Mouse (Mus musculus): ENCODE measurements at regions not wholly inside any gene's neighbourhood (a gene's known extent, or its start where the extent isn't known, plus 50 kb on each side); places are given as distances from the start of the nearest gene placed in this dataset.

DNA sequence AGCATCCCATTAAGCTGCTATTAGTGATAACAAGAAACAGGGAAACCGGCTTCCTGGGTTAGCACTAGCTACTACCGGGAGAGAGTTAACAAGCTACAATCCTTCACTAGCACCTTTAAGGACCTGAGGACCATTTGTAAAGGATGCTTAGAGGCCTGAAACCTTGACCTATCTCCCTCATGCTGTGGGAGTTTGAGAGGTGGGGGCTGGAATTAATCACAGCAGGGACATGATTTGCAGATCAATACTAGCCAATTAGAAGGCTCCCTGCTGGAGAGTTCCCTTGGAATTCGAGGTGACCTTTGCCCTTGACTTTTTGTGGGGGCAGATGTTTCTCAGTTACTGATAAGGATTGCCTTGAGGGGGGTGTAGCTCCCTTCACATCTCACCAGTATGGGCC, 189.3 kb upstream of the Klf7 start:
- TF ChIP-seq ELF1 (IDR thresholded peaks at IDR 0.05; ENCODE audit: low read depth, low read length) (no peak), ETS1 (IDR thresholded peaks at IDR 0.05; ENCODE audit: low read depth, low read length) (no peak), EP300 (IDR thresholded peaks at IDR 0.05; ENCODE audit: low read depth in 1 of 2, low read length in 2 of 2) (no peak), USF1 (IDR thresholded peaks at IDR 0.05; ENCODE audit: low read depth, low read length) (no peak), NRF1 (IDR thresholded peaks at IDR 0.05; ENCODE audit: insufficient read depth, low read depth, low read length, poor library complexity, severe bottlenecking) (no peak), USF2 (IDR thresholded peaks at IDR 0.05; ENCODE audit: borderline replicate concordance in 1 of 2, insufficient read depth in 1 of 2, low read depth in 1 of 2, low read length in 2 of 2) (no peak), KAT2A (conservative IDR thresholded peaks at IDR 0.05; ENCODE audit: low read depth, low read length) (no peak)
- no peak overlapping the region for H3K27ac ChIP-seq (ENCODE audit: control insufficient read depth, low read depth, low read length)
- H3K9ac ChIP-seq (ENCODE audit: control insufficient read depth, low read depth, low read length, poor library complexity, severe bottlenecking): no peak overlapping the region
- DNase-seq (ENCODE audit: low read depth, low spot score): no peak
- H3K27me3 ChIP-seq (ENCODE audit: control insufficient read depth in 1 of 2, insufficient read depth in 2 of 2, low read length in 2 of 2): no peaks in the 10 kb centered on the region
- H3K9me3 ChIP-seq (replicated peaks; ENCODE audit: insufficient read depth, low read length): no peaks in the 10 kb centered on the region
- H3K79me2 ChIP-seq (ENCODE audit: control insufficient read depth, insufficient read depth, low read length, poor library complexity): no peaks in the 10 kb centered on the region
- no peaks in the 10 kb centered on the region for H3K36me3 ChIP-seq (ENCODE audit: control insufficient read depth in 1 of 2, insufficient read depth in 2 of 2, low read length in 2 of 2)
- H3K4me1 ChIP-seq (ENCODE audit: control insufficient read depth in 1 of 2, insufficient read depth in 2 of 2, low read length in 2 of 2): no peaks in the 10 kb centered on the region
- no peak overlapping the region for H3K4me3 ChIP-seq (ENCODE audit: control insufficient read depth in 1 of 2, insufficient read depth in 1 of 2, low read depth in 2 of 2, low read length in 2 of 2)

DNA sequence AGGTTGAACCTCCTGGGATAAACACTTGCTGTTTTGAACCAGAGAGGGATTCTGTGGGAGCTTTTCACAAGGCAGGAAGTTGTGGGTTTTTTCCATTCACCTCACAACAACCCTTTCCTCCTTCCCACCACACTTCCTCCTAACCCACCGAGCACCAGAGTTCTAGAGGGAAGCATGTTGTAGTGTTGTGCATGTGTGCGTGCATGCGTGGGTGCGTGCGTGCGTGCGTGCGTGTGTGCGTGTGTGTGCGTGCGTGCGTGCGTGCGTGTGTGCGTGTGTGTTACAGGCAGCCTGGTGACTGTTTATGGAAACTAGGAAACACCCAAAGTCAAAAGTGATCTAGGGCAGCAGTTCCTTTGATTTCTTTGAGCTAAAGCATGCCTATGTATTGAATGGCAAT, 186.5 kb upstream of the Klf7 start:
- Histone ChIP-seq H3K4me3 (ENCODE audit: control insufficient read depth in 1 of 2, insufficient read depth in 1 of 2, low read depth in 2 of 2, low read length in 2 of 2) (no peak overlapping the region), H3K27ac (ENCODE audit: control insufficient read depth, low read depth, low read length) (no peak overlapping the region), H3K9ac (ENCODE audit: control insufficient read depth, low read depth, low read length, poor library complexity, severe bottlenecking) (no peak overlapping the region), H3K79me2 (ENCODE audit: control insufficient read depth, insufficient read depth, low read length, poor library complexity) (no peaks in the 10 kb centered on the region), H3K27me3 (ENCODE audit: control insufficient read depth in 1 of 2, insufficient read depth in 2 of 2, low read length in 2 of 2) (no peaks in the 10 kb centered on the region), H3K9me3 (replicated peaks; ENCODE audit: insufficient read depth, low read length) (no peaks in the 10 kb centered on the region), H3K36me3 (ENCODE audit: control insufficient read depth in 1 of 2, insufficient read depth in 2 of 2, low read length in 2 of 2) (no peaks in the 10 kb centered on the region), H3K4me1 (ENCODE audit: control insufficient read depth in 1 of 2, insufficient read depth in 2 of 2, low read length in 2 of 2) (no peaks in the 10 kb centered on the region)
- TF ChIP-seq GABPA (IDR thresholded peaks at IDR 0.05; ENCODE audit: low read depth, low read length): no peak
- TF ChIP-seq POLR2AphosphoS2 (IDR thresholded peaks at IDR 0.05; ENCODE audit: low read length): no peak
- TF ChIP-seq MEF2A (IDR thresholded peaks at IDR 0.05; ENCODE audit: extremely low read depth, insufficient replicate concordance, low read depth, low read length, poor library complexity, severe bottlenecking): no peak
- TF ChIP-seq E2F4 (IDR thresholded peaks at IDR 0.05; ENCODE audit: borderline replicate concordance, low read depth, low read length): no peak
- TF ChIP-seq MAX (IDR thresholded peaks at IDR 0.05; ENCODE audit: low read length): no peak
- TF ChIP-seq CHD2 (IDR thresholded peaks at IDR 0.05; ENCODE audit: low read length): no peak
- TF ChIP-seq ZKSCAN1 (IDR thresholded peaks at IDR 0.05; ENCODE audit: low read depth, low read length): no peak
- TF ChIP-seq MAFK (IDR thresholded peaks at IDR 0.05; ENCODE audit: borderline replicate concordance, low read depth, low read length): no peak
- DNase-seq (ENCODE audit: low read depth, low spot score): no peak
